Mouse (Mus musculus) heart, embryonic 16.5 days (tissue): ENCODE data around the gene Sel1l. TPM values are rescaled to one million over a fixed set of nuclear protein-coding genes. Genes with fewer than 3 reads are reported as not detected.

ENCODE experiments used
- ATAC-seq: fragments of 200-750 bp; cut with Nextera tagmentation; replicated peaks from 2 replicates; pipeline ENCODE4 v1.8.0; 2017; ENCODE audit warnings: moderate number of reproducible peaks; ENCODE audit not compliant: insufficient read depth, low FRiP score; ENCODE audit errors: extremely low read depth
- H3K27ac ChIP-seq: fragments of 300-500 bp; sonication (generic); 2 replicates; pipeline ENCODE4 v1.5.1; 2014; ENCODE audit warnings: mild to moderate bottlenecking, low read length, control low read depth, moderate library complexity
- H3K27me3 ChIP-seq: fragments of 300-500 bp; sonication (generic); 2 replicates; pipeline ENCODE4 v1.6.1; 2014; ENCODE audit warnings: low read length, mixed read lengths; ENCODE audit not compliant: control insufficient read depth, insufficient read depth
- H3K36me3 ChIP-seq: fragments of 300-500 bp; sonication (generic); 2 replicates; pipeline ENCODE4 v1.6.1; 2014; ENCODE audit not compliant: control insufficient read depth, insufficient read depth
- H3K4me1 ChIP-seq: fragments of 300-500 bp; sonication (generic); 2 replicates; pipeline ENCODE4 v1.6.1; 2014; ENCODE audit warnings: low read length, mixed read lengths; ENCODE audit not compliant: control insufficient read depth, insufficient read depth
- H3K4me2 ChIP-seq: fragments of 300-500 bp; sonication (generic); 2 replicates; pipeline ENCODE4 v1.6.1; 2014; ENCODE audit warnings: low read depth, mild to moderate bottlenecking, control low read depth, low read length
- H3K4me3 ChIP-seq: fragments of 300-500 bp; sonication (generic); 2 replicates; pipeline ENCODE4 v1.5.1; 2014; ENCODE audit warnings: mild to moderate bottlenecking, control low read depth, low read length
- H3K9ac ChIP-seq: fragments of 300-500 bp; sonication (generic); 2 replicates; pipeline ENCODE4 v1.6.1; 2014; ENCODE audit warnings: low read length, control low read depth
- H3K9me3 ChIP-seq: fragments of 300-500 bp; sonication (generic); replicated peaks from 2 replicates; pipeline ENCODE4 v1.6.1; 2016; ENCODE audit warnings: low read length; ENCODE audit not compliant: control insufficient read depth
- WGBS: fragments of 180-500 bp; shearing (Covaris S2); extraction: QIAGEN DNeasy Blood & Tissue Kit; methylation state at CpG from one replicate; pipeline ENCODE4 v1.1.7; 2014; 5-methylcytosine and 5-hydroxymethylcytosine counted together
- polyA plus RNA-seq: library from polyadenylated mRNA; unstranded; fragments of >200 nt; fragmentation: Nextera tagmentation; extraction: Ambion mirVana; gene quantifications from 2 replicates; pipeline ENCODE4 v1.2.1, GENCODE M21; 2015

The Sel1l gene
- polyA plus RNA-seq, 1 experiment from 2014 or later: 54.7 TPM

GRCm38 (mm10) chr12:91778211-91779003 is 70.5 kb downstream of the Sel1l start:
- peak overlapping the region; percentile 68 for H3K9ac ChIP-seq
- no peaks in the 10 kb centered on the region for H3K36me3 ChIP-seq
- peak overlapping the region; percentile 92 for H3K4me2 ChIP-seq
- H3K9me3 ChIP-seq: no peaks in the 10 kb centered on the region
- H3K27me3 ChIP-seq: peaks cover 20% of the 10 kb centered on the region
- H3K4me1 ChIP-seq: peaks cover 2% of the 10 kb centered on the region
- H3K4me3 ChIP-seq: peak overlapping the region; percentile 61
- peak; percentile 72 for ATAC-seq
- WGBS: 2% methylated on average over 46 of the region's 51 CpGs
- H3K27ac ChIP-seq: no peak overlapping the region

- H3K4me2 ChIP-seq: no peak overlapping the region
- no peak overlapping the region for H3K9ac ChIP-seq
- ATAC-seq: no peak
- peaks cover 22% of the 10 kb centered on the region for H3K27me3 ChIP-seq
- H3K4me1 ChIP-seq: peaks cover 2% of the 10 kb centered on the region
- 56% methylated on average over 5 of the region's 5 CpGs for WGBS
- no peak overlapping the region for H3K27ac ChIP-seq
- H3K9me3 ChIP-seq: no peaks in the 10 kb centered on the region
- H3K36me3 ChIP-seq: no peaks in the 10 kb centered on the region
- H3K4me3 ChIP-seq: no peak overlapping the region
Observed at GRCm38 (mm10) chr12:91776342-91776741, 72.6 kb downstream of the Sel1l start.

GRCm38 (mm10) chr12:91774811-91775284 is 74.1 kb downstream of the Sel1l start:
- no peak for ATAC-seq
- Histone ChIP-seq H3K9ac (no peak overlapping the region), H3K4me2 (no peak overlapping the region), H3K4me1 (peaks cover 2% of the 10 kb centered on the region), H3K27ac (no peak overlapping the region), H3K36me3 (no peaks in the 10 kb centered on the region), H3K9me3 (peaks cover 6% of the 10 kb centered on the region), H3K27me3 (peaks cover 28% of the 10 kb centered on the region), H3K4me3 (no peak overlapping the region)
- WGBS: 60% methylated on average over 8 of the region's 8 CpGs

- peaks cover 26% of the 10 kb centered on the region for H3K27me3 ChIP-seq
- ATAC-seq: no peak
- 64% methylated on average over 2 of the region's 2 CpGs for WGBS
Observed at GRCm38 (mm10) chr12:91768871-91769270, 80.1 kb downstream of the Sel1l start.

GRCm38 (mm10) chr12:91768176-91768575 is 80.8 kb downstream of the Sel1l start:
- Histone ChIP-seq H3K9me3 (peaks cover 6% of the 10 kb centered on the region), H3K9ac (no peak overlapping the region), H3K4me2 (no peak overlapping the region), H3K27me3 (peaks cover 26% of the 10 kb centered on the region), H3K4me1 (peaks cover 19% of the 10 kb centered on the region), H3K27ac (no peak overlapping the region), H3K4me3 (no peak overlapping the region), H3K36me3 (no peaks in the 10 kb centered on the region)
- 89% methylated on average over 6 of the region's 6 CpGs for WGBS
- ATAC-seq: no peak

More at GRCm38 (mm10) chr12:91768871-91769270, 80.1 kb downstream of the Sel1l start:
- H3K4me2 ChIP-seq: no peak overlapping the region
- H3K4me1 ChIP-seq: peaks cover 19% of the 10 kb centered on the region
- H3K36me3 ChIP-seq: no peaks in the 10 kb centered on the region
- peaks cover 6% of the 10 kb centered on the region for H3K9me3 ChIP-seq
- no peak overlapping the region for H3K4me3 ChIP-seq
- no peak overlapping the region for H3K9ac ChIP-seq
- H3K27ac ChIP-seq: no peak overlapping the region

GRCm38 (mm10) chr12:91766338-91767107 is 82.4 kb downstream of the Sel1l start:
- Histone ChIP-seq H3K27me3 (peaks cover 26% of the 10 kb centered on the region), H3K9me3 (peaks cover 6% of the 10 kb centered on the region), H3K36me3 (no peaks in the 10 kb centered on the region), H3K4me1 (peaks cover 19% of the 10 kb centered on the region), H3K9ac (peak overlapping the region; percentile 54), H3K4me3 (peak overlapping the region; percentile 36), H3K4me2 (peak overlapping the region; percentile 59), H3K27ac (no peak overlapping the region)
- WGBS: 35% methylated on average over 14 of the region's 14 CpGs
- ATAC-seq: peak; percentile 85

GRCm38 (mm10) chr12:91765504-91765903 is 83.5 kb downstream of the Sel1l start:
- H3K9me3 ChIP-seq: peaks cover 2% of the 10 kb centered on the region
- H3K36me3 ChIP-seq: no peaks in the 10 kb centered on the region
- 67% methylated on average over 13 of the region's 13 CpGs for WGBS
- 0 out of 2 replicates have a peak, but pooled peaks have one; percentile 15 for ATAC-seq
- no peak overlapping the region for H3K27ac ChIP-seq
- H3K4me2 ChIP-seq: peak overlapping the region; percentile 17; the same call in 1 of the 2 replicates
- peaks cover 19% of the 10 kb centered on the region for H3K4me1 ChIP-seq
- H3K27me3 ChIP-seq: peaks cover 23% of the 10 kb centered on the region
- no peak overlapping the region for H3K4me3 ChIP-seq
- no peak overlapping the region for H3K9ac ChIP-seq

- no peak for ATAC-seq
- Histone ChIP-seq H3K9ac (no peak overlapping the region), H3K27ac (no peak overlapping the region), H3K9me3 (no peaks in the 10 kb centered on the region), H3K4me3 (no peak overlapping the region), H3K36me3 (no peaks in the 10 kb centered on the region), H3K4me2 (peak overlapping the region; percentile 17; the same call in 1 of the 2 replicates), H3K4me1 (peaks cover 19% of the 10 kb centered on the region), H3K27me3 (peaks cover 20% of the 10 kb centered on the region)
- 35% methylated on average over 2 of the region's 2 CpGs for WGBS
Observed at GRCm38 (mm10) chr12:91765054-91765453, 83.9 kb downstream of the Sel1l start.

- no peaks in the 10 kb centered on the region for H3K36me3 ChIP-seq
- no peaks in the 10 kb centered on the region for H3K9me3 ChIP-seq
- peaks cover 17% of the 10 kb centered on the region for H3K27me3 ChIP-seq
- 49% methylated on average over 2 of the region's 2 CpGs for WGBS
- no peak for ATAC-seq
- H3K9ac ChIP-seq: no peak overlapping the region
- H3K4me2 ChIP-seq: no peak overlapping the region
- H3K27ac ChIP-seq: 0 out of 2 replicates have a peak overlapping the region, but pooled peaks have one; percentile 12
- H3K4me1 ChIP-seq: peaks cover 19% of the 10 kb centered on the region
- H3K4me3 ChIP-seq: no peak overlapping the region
Observed at GRCm38 (mm10) chr12:91764471-91764870, 84.5 kb downstream of the Sel1l start.
